Mouse (Mus musculus) CH12.LX (cell line): ENCODE data around the gene Pkdcc.
A peak's percentile ranks its signal among the peaks of the same experiment; 100 is the strongest.

Experiments used
- BHLHE40 ChIP-seq: IDR thresholded peaks from 2 replicates; pipeline ENCODE4 v1.6.1; 2011; ENCODE audit warnings: mild to moderate bottlenecking, low read depth, low read length, improper control_type of control experiment
- CTCF ChIP-seq, 2 experiments: IDR thresholded peaks in 1 of 2; conservative IDR thresholded peaks in 1 of 2; 2 replicates each; pipeline ENCODE4 v1.5.1; 2011 to 2012; ENCODE audit warnings: low read depth in 2 of 2, low read length in 2 of 2, improper control_type of control experiment in 1 of 2, inconsistent platforms in 1 of 2, mild to moderate bottlenecking in 1 of 2, moderate library complexity in 1 of 2
- EP300 ChIP-seq: IDR thresholded peaks from 2 replicates; pipeline ENCODE4 v1.6.1; 2011; ENCODE audit warnings: low read length, improper control_type of control experiment
- HCFC1 ChIP-seq: IDR thresholded peaks from 2 replicates; pipeline ENCODE4 v1.6.1; 2012; ENCODE audit warnings: low read depth, mild to moderate bottlenecking, inconsistent platforms, low read length, improper control_type of control experiment
- NRF1 ChIP-seq: IDR thresholded peaks from 2 replicates; pipeline ENCODE4 v1.6.1; 2014; ENCODE audit warnings: low read depth, mild to moderate bottlenecking, inconsistent platforms, low read length, improper control_type of control experiment, moderate library complexity
- POLR2A ChIP-seq: IDR thresholded peaks from 2 replicates; pipeline ENCODE4 v1.6.1; 2011; ENCODE audit warnings: low read depth, mild to moderate bottlenecking, improper control_type of control experiment, low read length
- TCF12 ChIP-seq: IDR thresholded peaks from 2 replicates; pipeline ENCODE4 v1.6.1; 2014; ENCODE audit warnings: low read depth, mild to moderate bottlenecking, inconsistent platforms, low read length, improper control_type of control experiment
- USF1 ChIP-seq: IDR thresholded peaks from 2 replicates; pipeline ENCODE4 v1.6.1; 2014; ENCODE audit warnings: low read depth, mild to moderate bottlenecking, inconsistent platforms, low read length, improper control_type of control experiment
- USF2 ChIP-seq: conservative IDR thresholded peaks from 2 replicates; pipeline ENCODE4 v1.6.1; 2011; ENCODE audit warnings: low read depth, low read length, improper control_type of control experiment
- ZC3H11A ChIP-seq: IDR thresholded peaks from 2 replicates; pipeline ENCODE4 v1.6.1; 2012; ENCODE audit warnings: low read depth, mild to moderate bottlenecking, inconsistent platforms, low read length, improper control_type of control experiment

DNA sequence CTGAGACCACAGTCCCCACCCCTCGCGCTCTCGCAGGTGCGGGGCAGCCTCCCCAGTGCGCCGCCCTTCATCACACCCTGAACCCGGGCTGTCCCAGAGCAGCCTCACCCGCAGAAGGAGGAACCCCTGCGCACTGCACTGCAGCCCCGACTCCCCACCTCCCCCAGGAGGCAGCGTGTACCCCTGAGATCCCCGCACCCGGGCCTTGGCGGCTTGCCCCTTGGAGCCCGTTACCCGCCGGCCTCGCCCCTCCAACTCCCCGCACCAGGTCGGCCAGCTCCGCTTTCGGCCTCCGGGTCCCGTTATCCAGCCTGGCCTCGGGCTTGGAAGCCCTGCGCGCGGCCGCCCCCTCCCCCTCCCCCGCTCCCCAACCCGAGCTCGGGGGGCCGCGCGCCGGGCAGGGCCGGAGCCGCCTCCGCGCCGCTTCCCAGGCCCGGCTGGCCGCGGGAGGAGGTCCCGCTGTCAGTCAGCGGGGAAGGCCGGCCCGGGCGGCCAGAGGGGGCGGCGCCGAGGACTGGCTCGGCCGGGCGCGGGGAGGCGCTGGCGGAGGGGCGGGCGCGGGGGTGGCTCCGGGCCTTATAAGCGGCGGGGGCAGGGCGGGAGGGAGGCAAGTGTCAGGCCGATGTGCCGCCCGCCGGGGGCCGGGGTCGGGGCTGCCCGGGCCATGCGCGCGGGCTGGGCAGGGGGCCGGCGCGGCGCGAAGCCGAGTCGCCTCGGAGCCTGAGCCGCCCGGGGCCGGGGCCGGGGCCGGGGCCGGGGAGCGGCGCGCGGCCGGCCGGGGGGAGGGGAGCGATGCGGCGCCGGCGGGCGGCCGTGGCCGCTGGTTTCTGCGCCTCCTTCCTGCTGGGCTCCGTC, at the start of gene Pkdcc:
- TF ChIP-seq POLR2A (no peak), ZC3H11A (no peak), TCF12 (no peak), CTCF (conservative IDR thresholded peaks at IDR 0.05 in 1 of 2, IDR thresholded peaks at IDR 0.05 in 1 of 2; ENCODE audit: low read depth in 2 of 2, low read length in 2 of 2) (no peak), USF1 (no peak), EP300 (no peak), HCFC1 (no peak), BHLHE40 (peak; percentile 8; the same call in 1 of the 2 replicates), NRF1 (no peak), USF2 (no peak)
